Mouse (Mus musculus) stomach, embryonic 15.5 days (tissue): ENCODE results near the gene Nomo1. TPM values are rescaled to one million over a fixed set of nuclear protein-coding genes. Genes with fewer than 3 reads are reported as not detected.

Experiments used
- ATAC-seq: fragments of 200-750 bp; cut with Nextera tagmentation; 2 replicates; pipeline ENCODE4 v1.8.0; 2017; ENCODE audit warnings: low read depth, moderate number of reproducible peaks, moderate TSS enrichment; ENCODE audit not compliant: insufficient read depth, low FRiP score
- H3K27ac ChIP-seq: fragments of 300-500 bp; sonication (generic); 2 replicates; pipeline ENCODE4 v1.5.1; 2015; ENCODE audit warnings: mild to moderate bottlenecking, inconsistent platforms
- H3K27me3 ChIP-seq: fragments of 300-500 bp; sonication (generic); replicated peaks from 2 replicates; pipeline ENCODE4 v1.6.1; 2015; ENCODE audit warnings: inconsistent platforms
- H3K36me3 ChIP-seq: fragments of 300-500 bp; sonication (generic); 2 replicates; pipeline ENCODE4 v1.6.1; 2015; ENCODE audit warnings: inconsistent platforms
- H3K4me1 ChIP-seq: fragments of 300-500 bp; sonication (generic); 2 replicates; pipeline ENCODE4 v1.6.1; 2015; ENCODE audit warnings: inconsistent platforms
- H3K4me2 ChIP-seq: fragments of 300-500 bp; sonication (generic); 2 replicates; pipeline ENCODE4 v1.6.1; 2015; ENCODE audit warnings: mild to moderate bottlenecking, inconsistent platforms
- H3K4me3 ChIP-seq: fragments of 300-500 bp; sonication (generic); replicated peaks from 2 replicates; pipeline ENCODE4 v1.5.1; 2015; ENCODE audit warnings: inconsistent platforms
- H3K9ac ChIP-seq: fragments of 300-500 bp; sonication (generic); 2 replicates; pipeline ENCODE4 v1.6.1; 2015; ENCODE audit warnings: inconsistent platforms
- H3K9me3 ChIP-seq: fragments of 300-500 bp; sonication (generic); 2 replicates; pipeline ENCODE4 v1.6.1; 2016; ENCODE audit warnings: inconsistent platforms
- WGBS: fragments of 180-500 bp; shearing (Covaris S2); methylation state at CpG from one replicate; pipeline ENCODE4 v1.1.7; 2015; 5-methylcytosine and 5-hydroxymethylcytosine counted together
- polyA plus RNA-seq: library from polyadenylated mRNA; unstranded; fragments of >200 nt; fragmentation: Nextera tagmentation; extraction: Ambion mirVana; gene quantifications from 2 replicates; pipeline ENCODE4 v1.2.1, GENCODE M21; 2015

Nomo1 gene
- polyA plus RNA-seq, 1 experiment from 2014 or later: 44.7 TPM

GRCm38 (mm10) chr7:46130723-46131122 lies 97.2 kb downstream of the Nomo1 start:
- Histone ChIP-seq H3K9me3 (no peaks in the 10 kb centered on the region), H3K27ac (peak overlapping the region; percentile 89), H3K4me3 (no peak overlapping the region), H3K36me3 (no peaks in the 10 kb centered on the region), H3K27me3 (no peaks in the 10 kb centered on the region), H3K9ac (no peak overlapping the region), H3K4me1 (peaks cover 11% of the 10 kb centered on the region; the same call in 1 of the 2 replicates), H3K4me2 (no peak overlapping the region)
- ATAC-seq: peak; percentile 33; the same call in 1 of the 2 replicates
- 54% methylated on average over 7 of the region's 7 CpGs for WGBS

DNA sequence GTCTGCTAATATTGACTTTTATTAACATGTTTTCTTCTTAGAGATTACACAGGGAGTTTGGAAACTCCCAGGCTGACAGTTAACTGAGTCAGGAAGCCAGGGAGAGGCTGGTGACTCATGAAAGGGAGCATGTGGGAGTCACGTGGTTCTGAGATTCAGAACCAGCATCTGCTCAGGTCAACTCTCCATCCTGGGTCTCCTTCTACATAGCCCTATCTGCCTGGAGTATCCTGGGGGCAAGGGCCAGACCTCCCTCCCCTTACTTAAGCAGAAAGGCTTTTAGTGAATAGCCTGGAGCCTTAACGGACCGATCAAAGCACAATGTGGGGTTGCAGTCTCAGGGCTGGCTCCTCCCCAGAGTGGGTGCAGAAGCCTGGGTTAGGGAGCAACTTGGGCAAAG lies 97.8 kb downstream of the Nomo1 start:
- Histone ChIP-seq H3K27ac (peak overlapping the region; percentile 89), H3K9me3 (no peaks in the 10 kb centered on the region), H3K4me2 (no peak overlapping the region), H3K9ac (no peak overlapping the region), H3K4me1 (peaks cover 11% of the 10 kb centered on the region; the same call in 1 of the 2 replicates), H3K27me3 (no peaks in the 10 kb centered on the region), H3K4me3 (no peak overlapping the region), H3K36me3 (no peaks in the 10 kb centered on the region)
- 9% methylated on average over 3 of the region's 3 CpGs for WGBS
- peak; percentile 71 for ATAC-seq

DNA sequence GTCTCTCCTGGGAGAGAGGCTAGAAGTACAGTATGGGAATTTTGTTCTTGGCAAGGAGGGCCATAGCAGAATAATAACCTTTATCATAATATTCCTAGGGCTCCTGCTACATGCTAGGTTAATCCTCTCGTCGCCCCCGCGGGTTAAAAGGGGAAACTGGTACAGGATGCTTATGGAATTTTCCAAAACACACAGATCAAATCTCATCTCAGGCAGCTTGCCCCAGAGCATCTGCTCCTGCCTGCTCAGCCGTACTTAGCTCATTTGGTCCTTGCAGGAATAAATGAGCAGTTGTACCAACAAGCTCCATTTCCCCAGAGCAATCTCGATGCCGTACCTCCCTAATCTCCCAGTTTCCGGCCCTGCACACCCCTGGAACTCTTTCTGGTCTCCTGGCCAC lies 98.3 kb downstream of the Nomo1 start:
- Histone ChIP-seq H3K4me3 (no peak overlapping the region), H3K27me3 (no peaks in the 10 kb centered on the region), H3K9me3 (no peaks in the 10 kb centered on the region), H3K4me1 (peaks cover 8% of the 10 kb centered on the region; the same call in 1 of the 2 replicates), H3K9ac (no peak overlapping the region), H3K27ac (0 out of 2 replicates have a peak overlapping the region, but pooled peaks have one; percentile 13), H3K4me2 (no peak overlapping the region), H3K36me3 (no peaks in the 10 kb centered on the region)
- 62% methylated on average over 8 of the region's 8 CpGs for WGBS
- no peak for ATAC-seq

- Histone ChIP-seq H3K9me3 (no peaks in the 10 kb centered on the region), H3K4me2 (no peak overlapping the region), H3K27me3 (no peaks in the 10 kb centered on the region), H3K27ac (no peak overlapping the region), H3K9ac (no peak overlapping the region), H3K4me1 (peaks cover 8% of the 10 kb centered on the region; the same call in 1 of the 2 replicates), H3K4me3 (no peak overlapping the region), H3K36me3 (no peaks in the 10 kb centered on the region)
- WGBS: 85% methylated on average over 12 of the region's 12 CpGs
- no peak for ATAC-seq
These were observed 98.7 kb downstream of the Nomo1 start for GRCm38 (mm10) chr7:46132229-46132628.

Other genes starting within 250 kb of the Nomo1 start
- 1.1 and 1.9 TPM in 2 replicates for gene Lmtk3, start 250.0 kb upstream of the Nomo1 start, polyA plus RNA-seq
- gene Sult2b1, start 249.0 kb upstream of the Nomo1 start, polyA plus RNA-seq: 6.7 and 14.4 TPM in 2 replicates
- 85.0 and 103 TPM in 2 replicates for gene Cyth2, start 219.1 kb upstream of the Nomo1 start, polyA plus RNA-seq
- 1.0 and 1.4 TPM in 2 replicates for gene Kcnj14, start 208.9 kb upstream of the Nomo1 start, polyA plus RNA-seq
- 57.0 and 64.3 TPM in 2 replicates for gene Grwd1, start 202.8 kb upstream of the Nomo1 start, polyA plus RNA-seq
- 72.0 and 79.7 TPM in 2 replicates for gene Kdelr1, start 160.9 kb upstream of the Nomo1 start, polyA plus RNA-seq
- gene Grin2d, start 155.3 kb upstream of the Nomo1 start, polyA plus RNA-seq: 0.64 and 0.67 TPM in 2 replicates
- gene Syngr4, start 137.0 kb upstream of the Nomo1 start, polyA plus RNA-seq: 0.80 and 1.1 TPM in 2 replicates
- 5.8 and 6.8 TPM in 2 replicates for gene Tmem143, start 136.8 kb upstream of the Nomo1 start, polyA plus RNA-seq
- gene Emp3, start 112.3 kb upstream of the Nomo1 start, polyA plus RNA-seq: 195 and 238 TPM in 2 replicates
- 3.6 and 4.5 TPM in 2 replicates for gene Ccdc114, start 109.6 kb upstream of the Nomo1 start, polyA plus RNA-seq
- 1.3 and 2.0 TPM in 2 replicates for gene Abcc6, start 3.4 kb upstream of the Nomo1 start, polyA plus RNA-seq
- 1.0 and 2.0 TPM in 2 replicates for gene Kcnj11, start 67.1 kb downstream of the Nomo1 start, polyA plus RNA-seq
- gene Abcc8, start 146.3 kb downstream of the Nomo1 start, polyA plus RNA-seq: 11.1 and 17.8 TPM in 2 replicates
- 15.2 and 16.1 TPM in 2 replicates for gene Ush1c, start 204.8 kb downstream of the Nomo1 start, polyA plus RNA-seq
- gene Otog, start 207.3 kb downstream of the Nomo1 start, polyA plus RNA-seq: 0.04 TPM in 2 replicates